Comparison of ENCODE assay signal across 9 mouse cellular contexts in genomic region chr17:26660192-26660912, GRCm38 (mm10). TPM values are rescaled to one million over a fixed set of nuclear protein-coding genes. Genes with fewer than 3 reads are reported as not detected.
DNase-seq lines count a peak whose midpoint lies in the region; ATAC-seq and TF ChIP-seq lines count a peak whose summit lies in the region.
"Had no signal": no experiment of that assay in that cellular context is flagged by ENCODE, and none has a peak within 500 bp of the region (broad histone marks: within the 10 kb centered on the region; RNA-seq: fewer than 3 reads in every experiment).

No protein-coding gene starts in this region.

- H3K9me3 ChIP-seq in G1E (replicated peaks), result no peaks in the 10 kb centered on the region
- no peaks in the 10 kb centered on the region for H3K9me3 ChIP-seq in forebrain, embryonic 14.5 days (replicated peaks; ENCODE audit: control insufficient read depth, low read length)
- H3K9me3 ChIP-seq: limb, embryonic 15.5 days had no signal

- no peak for ATAC-seq in G1E (ENCODE audit: extremely low read depth, insufficient number of reproducible peaks, low FRiP score, poor library complexity, severe bottlenecking)
- peak; percentile 66; the same call in 1 of the 2 replicates for ATAC-seq in cerebellum, adult (ENCODE audit: insufficient number of reproducible peaks, low FRiP score, low TSS enrichment)
- ATAC-seq in forebrain, embryonic 14.5 days, result no peak

- intact Hi-C loops in heart, postnatal 25 days (cut with DNase I), result loop anchor here (5.0 kb wide), 2 partner anchors 57 to 122 kb away; partner anchors contain the start of genes Bnip1 and Crebrf

- DNase-seq in G1E (ENCODE audit: low spot score), result peak; percentile 60
- DNase-seq in forebrain, embryonic 14.5 days (ENCODE audit: low spot score), result peak; percentile 85
- peak; percentile 53 for DNase-seq in heart, postnatal 25 days (ENCODE audit: low spot score)
- DNase-seq in layer of hippocampus, adult 8-10 months (ENCODE audit: low spot score in 2 of 2), result peak; percentile 84 to 91
- peak; percentile 84 for DNase-seq in lung, postnatal 14 days
- DNase-seq in retina, embryonic 14.5 days (ENCODE audit: low spot score), result peak; percentile 88
- peak; percentile 80 to 81 for DNase-seq in thymus, postnatal 36 days

- TF ChIP-seq CTCF in G1E (IDR thresholded peaks at IDR 0.05; ENCODE audit: low read depth, low read length), result peak; percentile 32; the same call in 1 of the 2 replicates

- H3K36me3 ChIP-seq in G1E (replicated peaks), result peaks cover 21% of the 10 kb centered on the region
- H3K36me3 ChIP-seq in forebrain, embryonic 14.5 days (ENCODE audit: control insufficient read depth, insufficient read depth, low read length), result peaks cover 18% of the 10 kb centered on the region

- H3K4me1 ChIP-seq in G1E (ENCODE audit: insufficient read depth, low read depth, low read length), result peaks cover 30% of the 10 kb centered on the region
- H3K4me1 ChIP-seq in forebrain, embryonic 14.5 days (ENCODE audit: control insufficient read depth, insufficient read depth, low read length), result peaks cover 7% of the 10 kb centered on the region

- H3K27me3 ChIP-seq in G1E (ENCODE audit: insufficient read depth, low read length), result no peaks in the 10 kb centered on the region
- no peaks in the 10 kb centered on the region for H3K27me3 ChIP-seq in forebrain, embryonic 14.5 days (replicated peaks; ENCODE audit: control insufficient read depth, insufficient read depth, low read length)
- H3K27me3 ChIP-seq: limb, embryonic 15.5 days had no signal

- H3K4me3 ChIP-seq in G1E (ENCODE audit: low read depth, low read length), result no peak overlapping the region
- H3K4me3 ChIP-seq in forebrain, embryonic 14.5 days (ENCODE audit: low read depth, low read length), result no peak overlapping the region
- H3K4me3 ChIP-seq: limb, embryonic 15.5 days had no signal

- WGBS in forebrain, embryonic 14.5 days, result 28% methylated on average over 21 of the region's 21 CpGs

- H3K9ac ChIP-seq in forebrain, embryonic 14.5 days (ENCODE audit: low read length), result no peak overlapping the region
- H3K9ac ChIP-seq: limb, embryonic 15.5 days had no signal

- no peak overlapping the region for H3K27ac ChIP-seq in forebrain, embryonic 14.5 days (ENCODE audit: low read depth, low read length)

- H3K4me2 ChIP-seq in forebrain, embryonic 14.5 days (ENCODE audit: low read length), result peak overlapping the region; percentile 22; the same call in 1 of the 2 replicates
- H3K4me2 ChIP-seq: limb, embryonic 15.5 days had no signal

RNA-seq across cellular contexts. Expression of gene Atp6v0e, which starts 2.7 kb away (rescaled TPM):
- 115 and 117 TPM in 2 replicates for total RNA-seq in G1E (2014; fragmentation: Nextera tagmentation)
- total RNA-seq in G1E (2017), result 325 and 357 TPM in 2 replicates
- polyA plus RNA-seq in G1E (2012), result 7.6 and 9.6 TPM in 2 replicates
- polyA plus RNA-seq in forebrain, embryonic 14.5 days (2014; fragmentation: Nextera tagmentation; extraction: Ambion mirVana), result 154 and 185 TPM in 2 replicates
- 10 to 100 TPM; 64.5 to 66.4 TPM for total RNA-seq in heart, postnatal 25 days (2021)
- 10 to 100 TPM; 44.0 to 60.6 (median 49.1) TPM for total RNA-seq in layer of hippocampus, adult 8-10 months (2022)

RNA-seq across cellular contexts. Expression of gene Crebrf, which starts 55.1 kb away (rescaled TPM):
- total RNA-seq in G1E (2014; fragmentation: Nextera tagmentation) (66.3 and 72.2 TPM in 2 replicates), G1E (2017) (49.4 and 51.3 TPM in 2 replicates)
- polyA plus RNA-seq in G1E (2012), result 1.6 TPM in 2 replicates
- 10.0 and 12.8 TPM in 2 replicates for polyA plus RNA-seq in forebrain, embryonic 14.5 days (2014; fragmentation: Nextera tagmentation; extraction: Ambion mirVana)
- total RNA-seq in heart, postnatal 25 days (2021), result 10 to 100 TPM; 65.4 to 72.4 TPM
- total RNA-seq in layer of hippocampus, adult 8-10 months (2022), result 100 to 1,000 TPM; 123 to 175 (median 152) TPM
